Mouse (Mus musculus) layer of hippocampus, postnatal 10 days (tissue): ENCODE measurements around the gene Ripor2. TPM values are rescaled to one million over a fixed set of nuclear protein-coding genes. Genes with fewer than 3 reads are reported as not detected.
A peak's percentile ranks its signal among the peaks of the same experiment; 100 is the strongest.

Source experiments
- DNase-seq, 2 experiments: peaks; one replicate each; pipeline ENCODE4 v3.0.0; 2021; ENCODE audit warnings: low spot score in 2 of 2
- total RNA-seq, 2 experiments: library from RNA; stranded (reverse); gene quantifications; 2 replicates each; pipeline ENCODE4 v1.2.3; 2021

Ripor2 gene
- total RNA-seq, 2 experiments from 2014 or later: 70.4 to 73.3 TPM

GRCm38 (mm10) chr13:24616645-24617044 is 34.7 kb downstream of the Ripor2 start:
- DNase-seq: no peak

- DNase-seq: no peak
Measured at GRCm38 (mm10) chr13:24617076-24617798, 35.2 kb downstream of the Ripor2 start.

- DNase-seq: no peak
Measured at GRCm38 (mm10) chr13:24617799-24618130, 35.8 kb downstream of the Ripor2 start.

GRCm38 (mm10) chr13:24619711-24620110 is 37.7 kb downstream of the Ripor2 start:
- no peak for DNase-seq

GRCm38 (mm10) chr13:24620439-24620838 is 38.5 kb downstream of the Ripor2 start:
- DNase-seq: peak in 1 of 2 experiments; percentile 19

GRCm38 (mm10) chr13:24623631-24624030 is 41.6 kb downstream of the Ripor2 start:
- DNase-seq: no peak

GRCm38 (mm10) chr13:24625071-24625470 is 43.1 kb downstream of the Ripor2 start:
- DNase-seq: no peak

GRCm38 (mm10) chr13:24626698-24627436 is 44.9 kb downstream of the Ripor2 start:
- DNase-seq: no peak

- DNase-seq: no peak
Measured at GRCm38 (mm10) chr13:24628192-24628591, 46.2 kb downstream of the Ripor2 start.

- no peak for DNase-seq
Measured at GRCm38 (mm10) chr13:24629073-24629621, 47.2 kb downstream of the Ripor2 start.

GRCm38 (mm10) chr13:24630364-24630763 is 48.4 kb downstream of the Ripor2 start:
- DNase-seq: no peak

- DNase-seq: no peak
Measured at GRCm38 (mm10) chr13:24632988-24633577, 51.1 kb downstream of the Ripor2 start.

- DNase-seq: no peak
Measured at GRCm38 (mm10) chr13:24634346-24635120, 52.5 kb downstream of the Ripor2 start.

- peak; percentile 55 to 61 for DNase-seq
Measured at GRCm38 (mm10) chr13:24638371-24639214, 56.6 kb downstream of the Ripor2 start.

- peak; percentile 40 to 53 for DNase-seq
Measured at GRCm38 (mm10) chr13:24639215-24640165, 57.5 kb downstream of the Ripor2 start.

- DNase-seq: no peak
Measured at GRCm38 (mm10) chr13:24640166-24640560, 58.2 kb downstream of the Ripor2 start.

GRCm38 (mm10) chr13:24640836-24641385 is 58.9 kb downstream of the Ripor2 start:
- DNase-seq: no peak

- DNase-seq: no peak
Measured at GRCm38 (mm10) chr13:24641491-24642430, 59.8 kb downstream of the Ripor2 start.
